Mouse (Mus musculus) cerebral cortex, adult 2 months (tissue): Measurements from ENCODE around the gene Mrpl1.

Source experiments
- WGBS: fragments of 180-500 bp; shearing (Covaris S2); methylation state at CpG from one replicate; pipeline ENCODE4 v1.1.7; 2018; 5-methylcytosine and 5-hydroxymethylcytosine counted together

Gene Mrpl1

GRCm38 (mm10) chr5:96209459-96209858, at the start of gene Mrpl1:
Mrpl1 (plus strand) TSS chr5:96209493.
- WGBS: under 1% methylated on average over 17 of the region's 17 CpGs

- WGBS: under 1% methylated on average over 50 of the region's 50 CpGs
Measured at GRCm38 (mm10) chr5:96160467-96161262, 48.6 kb upstream of the Mrpl1 start.

GRCm38 (mm10) chr5:96161263-96161577, 48.1 kb upstream of the Mrpl1 start:
- WGBS: under 1% methylated on average over 38 of the region's 45 CpGs

- under 1% methylated on average over 79 of the region's 114 CpGs for WGBS
Measured at GRCm38 (mm10) chr5:96161578-96162398, 47.5 kb upstream of the Mrpl1 start.

- under 1% methylated on average over 56 of the region's 56 CpGs for WGBS
Measured at GRCm38 (mm10) chr5:96162399-96163331, 46.6 kb upstream of the Mrpl1 start.

- 0% methylated on average over 1 of the region's 1 CpGs for WGBS
Measured at GRCm38 (mm10) chr5:96163396-96164020, 45.8 kb upstream of the Mrpl1 start.

- WGBS: 41% methylated on average over 5 of the region's 5 CpGs
Measured at GRCm38 (mm10) chr5:96164021-96164411, 45.3 kb upstream of the Mrpl1 start, which contains the start of gene Cnot6l. Cnot6l (minus strand) TSS chr5:96164171.

GRCm38 (mm10) chr5:96166761-96167160, 42.5 kb upstream of the Mrpl1 start:
- 86% methylated on average over 2 of the region's 2 CpGs for WGBS

- 73% methylated on average over 3 of the region's 3 CpGs for WGBS
Measured at GRCm38 (mm10) chr5:96170443-96170842, 38.9 kb upstream of the Mrpl1 start.

- 81% methylated on average over 4 of the region's 4 CpGs for WGBS
Measured at GRCm38 (mm10) chr5:96171765-96172164, 37.5 kb upstream of the Mrpl1 start.

- WGBS: 33% methylated on average over 9 of the region's 9 CpGs
Measured at GRCm38 (mm10) chr5:96176121-96176520, 33.2 kb upstream of the Mrpl1 start.

- 67% methylated on average over 11 of the region's 11 CpGs for WGBS
Measured at GRCm38 (mm10) chr5:96176879-96177358, 32.4 kb upstream of the Mrpl1 start.

- WGBS: 82% methylated on average over 2 of the region's 2 CpGs
Measured at GRCm38 (mm10) chr5:96183211-96183610, 26.1 kb upstream of the Mrpl1 start.

GRCm38 (mm10) chr5:96183987-96184386, 25.3 kb upstream of the Mrpl1 start:
- WGBS: 35% methylated on average over 2 of the region's 2 CpGs

GRCm38 (mm10) chr5:96189761-96190160, 19.5 kb upstream of the Mrpl1 start:
- 92% methylated on average over 1 of the region's 1 CpGs for WGBS

GRCm38 (mm10) chr5:96191251-96191650, 18.0 kb upstream of the Mrpl1 start:
- WGBS: 35% methylated on average over 4 of the region's 4 CpGs

GRCm38 (mm10) chr5:96196547-96197052, 12.7 kb upstream of the Mrpl1 start:
- 65% methylated on average over 2 of the region's 2 CpGs for WGBS

GRCm38 (mm10) chr5:96198271-96198670, 11.0 kb upstream of the Mrpl1 start:
- 80% methylated on average over 6 of the region's 6 CpGs for WGBS

- WGBS: 84% methylated on average over 3 of the region's 3 CpGs
Measured at GRCm38 (mm10) chr5:96200269-96200668, 9.0 kb upstream of the Mrpl1 start.

- 85% methylated on average over 10 of the region's 10 CpGs for WGBS
Measured at GRCm38 (mm10) chr5:96201462-96202154, 7.7 kb upstream of the Mrpl1 start.
